Mouse (Mus musculus) CH12.LX (cell line): ENCODE measurements at regions not wholly inside any gene's neighbourhood (a gene's known extent, or its start where the extent isn't known, plus 50 kb on each side); places are given as distances from the start of the nearest gene placed in this dataset.

Experiments
- DNase-seq: peaks from one replicate; pipeline ENCODE4 v3.0.0-alpha.2; 2013; ENCODE audit errors: extremely low read depth
- H3K27ac ChIP-seq: 2 replicates; pipeline ENCODE4 v1.5.1; 2012; ENCODE audit warnings: low read depth, mild to moderate bottlenecking, control low read depth, moderate library complexity; ENCODE audit not compliant: insufficient read depth
- H3K27me3 ChIP-seq: replicated peaks from 2 replicates; pipeline ENCODE3; 2012; ENCODE audit warnings: inconsistent platforms
- H3K36me3 ChIP-seq, 2 experiments: replicated peaks in 1 of 2; 2 replicates each; pipeline versions ENCODE3 to v1.6.1; 2012; ENCODE audit warnings: inconsistent platforms in 1 of 2, low read length in 1 of 2, mild to moderate bottlenecking in 1 of 2, mixed read lengths in 1 of 2, moderate library complexity in 1 of 2; ENCODE audit not compliant: control insufficient read depth in 1 of 2, insufficient read depth in 1 of 2
- H3K4me1 ChIP-seq, 2 experiments: 2 replicates each; pipeline ENCODE4 v1.6.1; 2012; ENCODE audit warnings: inconsistent platforms in 1 of 2, moderate library complexity in 1 of 2; ENCODE audit not compliant: insufficient read depth in 2 of 2, control insufficient read depth in 1 of 2
- H3K4me2 ChIP-seq: 2 replicates; pipeline ENCODE4 v1.6.1; 2012; ENCODE audit warnings: low read depth, mild to moderate bottlenecking, control low read depth; ENCODE audit not compliant: poor library complexity, insufficient read depth, severe bottlenecking
- H3K4me3 ChIP-seq, 3 experiments: fragments of 150-350 bp in 1 of 3; sonication (generic) in 1 of 3; replicated peaks in 1 of 3; 2 replicates each; pipeline versions ENCODE3 to v1.5.1; 2011 to 2012; ENCODE audit warnings: low read depth in 2 of 3, low read length in 2 of 3, mild to moderate bottlenecking in 2 of 3, moderate library complexity in 2 of 3, control low read depth in 1 of 3, improper control_type of control experiment in 1 of 3, inconsistent platforms in 1 of 3, mixed read lengths in 1 of 3; ENCODE audit not compliant: poor library complexity in 1 of 3
- H3K79me2 ChIP-seq: replicated peaks from 2 replicates; pipeline ENCODE4 v1.6.1; 2012; ENCODE audit warnings: mild to moderate bottlenecking, moderate library complexity; ENCODE audit not compliant: control insufficient read depth, poor library complexity, insufficient read depth, severe bottlenecking; ENCODE audit errors: extremely low read depth
- H3K9ac ChIP-seq: 2 replicates; pipeline ENCODE4 v1.6.1; 2012; ENCODE audit warnings: low read depth, mild to moderate bottlenecking, control low read depth, moderate library complexity; ENCODE audit not compliant: insufficient read depth
- H3K9me3 ChIP-seq: replicated peaks from 2 replicates; pipeline ENCODE3; 2012; ENCODE audit warnings: low read length, inconsistent platforms, mixed read lengths
- BHLHE40 ChIP-seq: IDR thresholded peaks from 2 replicates; pipeline ENCODE4 v1.6.1; 2011; ENCODE audit warnings: mild to moderate bottlenecking, low read depth, low read length, improper control_type of control experiment
- CTCF ChIP-seq, 2 experiments: IDR thresholded peaks in 1 of 2; conservative IDR thresholded peaks in 1 of 2; 2 replicates each; pipeline ENCODE4 v1.5.1; 2011 to 2012; ENCODE audit warnings: low read depth in 2 of 2, low read length in 2 of 2, improper control_type of control experiment in 1 of 2, inconsistent platforms in 1 of 2, mild to moderate bottlenecking in 1 of 2, moderate library complexity in 1 of 2
- E2F4 ChIP-seq: IDR thresholded peaks from 2 replicates; pipeline ENCODE4 v1.6.1; 2011; ENCODE audit warnings: low read depth, low read length, improper control_type of control experiment; ENCODE audit not compliant: insufficient replicate concordance
- ELF1 ChIP-seq: IDR thresholded peaks from 2 replicates; pipeline ENCODE4 v1.6.1; 2014; ENCODE audit warnings: low read depth, mild to moderate bottlenecking, inconsistent platforms, low read length, improper control_type of control experiment
- HCFC1 ChIP-seq: IDR thresholded peaks from 2 replicates; pipeline ENCODE4 v1.6.1; 2012; ENCODE audit warnings: low read depth, mild to moderate bottlenecking, inconsistent platforms, low read length, improper control_type of control experiment
- KAT2A ChIP-seq: IDR thresholded peaks from 2 replicates; pipeline ENCODE4 v1.6.1; 2012; ENCODE audit warnings: low read length, improper control_type of control experiment, inconsistent platforms; ENCODE audit not compliant: insufficient replicate concordance
- MAX ChIP-seq: IDR thresholded peaks from 2 replicates; pipeline ENCODE4 v1.6.1; 2011; ENCODE audit warnings: low read length, improper control_type of control experiment
- MAZ ChIP-seq: IDR thresholded peaks from 2 replicates; pipeline ENCODE4 v1.6.1; 2012; ENCODE audit warnings: low read depth, mild to moderate bottlenecking, inconsistent platforms, low read length, improper control_type of control experiment, moderate library complexity
- MEF2A ChIP-seq: IDR thresholded peaks from 2 replicates; pipeline ENCODE4 v1.6.1; 2014; ENCODE audit warnings: low read depth, mild to moderate bottlenecking, inconsistent platforms, low read length, improper control_type of control experiment, borderline replicate concordance
- NELFE ChIP-seq: IDR thresholded peaks from 2 replicates; pipeline ENCODE4 v1.6.1; 2011; ENCODE audit warnings: low read depth, low read length, improper control_type of control experiment
- PAX5 ChIP-seq: IDR thresholded peaks from 2 replicates; pipeline ENCODE4 v1.6.1; 2012; ENCODE audit warnings: low read length, inconsistent platforms, mixed read lengths
- POLR2A ChIP-seq: IDR thresholded peaks from 2 replicates; pipeline ENCODE4 v1.6.1; 2011; ENCODE audit warnings: low read depth, mild to moderate bottlenecking, improper control_type of control experiment, low read length
- RAD21 ChIP-seq: IDR thresholded peaks from 2 replicates; pipeline ENCODE4 v1.6.1; 2011; ENCODE audit warnings: low read depth, mild to moderate bottlenecking, low read length, improper control_type of control experiment, moderate library complexity
- RCOR1 ChIP-seq: conservative IDR thresholded peaks from 2 replicates; pipeline ENCODE4 v1.6.1; 2012; ENCODE audit warnings: low read depth, mild to moderate bottlenecking, inconsistent platforms, low read length, improper control_type of control experiment
- SIN3A ChIP-seq: IDR thresholded peaks from 2 replicates; pipeline ENCODE4 v1.6.1; 2012; ENCODE audit warnings: low read length, improper control_type of control experiment, inconsistent platforms
- SMC3 ChIP-seq: IDR thresholded peaks from 2 replicates; pipeline ENCODE4 v1.6.1; 2011; ENCODE audit warnings: low read depth, low read length, improper control_type of control experiment
- UBTF ChIP-seq: IDR thresholded peaks from 2 replicates; pipeline ENCODE4 v1.6.1; 2012; ENCODE audit warnings: low read depth, mild to moderate bottlenecking, inconsistent platforms, low read length, improper control_type of control experiment, moderate library complexity
- ZMIZ1 ChIP-seq: IDR thresholded peaks from 2 replicates; pipeline ENCODE4 v1.6.1; 2012; ENCODE audit warnings: low read depth, mild to moderate bottlenecking, inconsistent platforms, low read length, improper control_type of control experiment
- dilution Hi-C: fragments of 300-500 bp; cut with MboI; formaldehyde crosslinking; loops from 2 replicates; pipeline ENCODE4 v1.14.3; 2020; ENCODE audit warnings: low sequenced_read_pairs; ENCODE audit not compliant: extremely low pct_unique_long_range_greater_than_20kb, extremely low pct_ligation_motif_present
- in situ Hi-C: fragments of 300-500 bp; cut with MboI; formaldehyde crosslinking; loops from 3 replicates; pipeline ENCODE4 v1.14.3; 2019; ENCODE audit warnings: low sequenced_read_pairs, low pct_ligation_motif_present, low pct_unique_long_range_greater_than_20kb, mixed read lengths

- Histone ChIP-seq H3K4me1 (peaks cover 0 to 9% of the 10 kb centered on the region in 2 experiments; a peak in 1 of 4 replicates), H3K4me3 (no peak overlapping the region), H3K9me3 (no peaks in the 10 kb centered on the region), H3K9ac (no peak overlapping the region), H3K79me2 (no peaks in the 10 kb centered on the region), H3K27me3 (no peaks in the 10 kb centered on the region), H3K36me3 (no peaks in the 10 kb centered on the region), H3K27ac (no peak overlapping the region), H3K4me2 (no peak overlapping the region)
- TF ChIP-seq ZMIZ1 = no peak
- TF ChIP-seq POLR2A = no peak
- TF ChIP-seq MAZ = no peak
- no peak for TF ChIP-seq ELF1
- no peak for TF ChIP-seq HCFC1
- no peak for TF ChIP-seq CTCF (conservative IDR thresholded peaks at IDR 0.05 in 1 of 2, IDR thresholded peaks at IDR 0.05 in 1 of 2; ENCODE audit: low read depth in 2 of 2, low read length in 2 of 2)
- no peak for TF ChIP-seq RCOR1
- no peak for TF ChIP-seq PAX5
- no peak for TF ChIP-seq UBTF
- TF ChIP-seq NELFE = no peak
- no peak for TF ChIP-seq KAT2A
- TF ChIP-seq MEF2A = no peak
- no peak for TF ChIP-seq SMC3
- TF ChIP-seq RAD21 = no peak
- no peak for TF ChIP-seq SIN3A
- dilution Hi-C loops = no loop called here
- in situ Hi-C loops = no loop called here
- DNase-seq = no peak
Measured at GRCm38 (mm10) chr14:45817756-45818155, 159.8 kb upstream of the Ddhd1 start.

GRCm38 (mm10) chr14:45824601-45825000 lies 166.7 kb upstream of the Ddhd1 start:
- TF ChIP-seq CTCF (conservative IDR thresholded peaks at IDR 0.05 in 1 of 2, IDR thresholded peaks at IDR 0.05 in 1 of 2; ENCODE audit: low read depth in 2 of 2, low read length in 2 of 2) = peak in 1 of 2 experiments; percentile 55; a peak in 2 of 4 replicates
- peak; percentile 37 for TF ChIP-seq SMC3
- peak; percentile 43; the same call in 1 of the 2 replicates for TF ChIP-seq MAX
- TF ChIP-seq BHLHE40 = peak; percentile 54
- TF ChIP-seq RAD21 = peak; percentile 27
- TF ChIP-seq E2F4 = no peak
- TF ChIP-seq SIN3A = no peak
- TF ChIP-seq, all 38 proteins: peak for 5
- Histone ChIP-seq H3K4me3 (no peak overlapping the region), H3K4me2 (no peak overlapping the region), H3K9ac (no peak overlapping the region), H3K27ac (no peak overlapping the region), H3K4me1 (no peaks in the 10 kb centered on the region; a peak in 1 of 4 replicates), H3K79me2 (no peaks in the 10 kb centered on the region), H3K27me3 (no peaks in the 10 kb centered on the region), H3K36me3 (no peaks in the 10 kb centered on the region), H3K9me3 (no peaks in the 10 kb centered on the region)
- dilution Hi-C loops = no loop called here
- in situ Hi-C loops = no loop called here
- no peak for DNase-seq
